Mouse (Mus musculus) stomach, embryonic 14.5 days (tissue): Measurements from ENCODE around the gene Slc24a2. TPM values are rescaled to one million over a fixed set of nuclear protein-coding genes. Genes with fewer than 3 reads are reported as not detected.

Experiments
- ATAC-seq: fragments of 200-750 bp; cut with Nextera tagmentation; 2 replicates; pipeline ENCODE4 v1.8.0; 2017; ENCODE audit warnings: low read depth, moderate TSS enrichment; ENCODE audit not compliant: insufficient number of reproducible peaks, insufficient read depth, low FRiP score
- H3K27ac ChIP-seq: fragments of 300-500 bp; sonication (generic); 2 replicates; pipeline ENCODE4 v1.5.1; 2014; ENCODE audit warnings: mild to moderate bottlenecking, low read length, moderate library complexity, mixed read lengths
- H3K27me3 ChIP-seq: fragments of 300-500 bp; sonication (generic); 2 replicates; pipeline ENCODE4 v1.6.1; 2014; ENCODE audit warnings: low read length, control low read depth, mixed read lengths; ENCODE audit not compliant: control insufficient read depth, insufficient read depth
- H3K36me3 ChIP-seq: fragments of 300-500 bp; sonication (generic); 2 replicates; pipeline ENCODE4 v1.6.1; 2014; ENCODE audit warnings: mild to moderate bottlenecking, control low read depth, low read length, moderate library complexity, mixed read lengths; ENCODE audit not compliant: control insufficient read depth, insufficient read depth
- H3K4me1 ChIP-seq: fragments of 300-500 bp; sonication (generic); 2 replicates; pipeline ENCODE4 v1.6.1; 2014; ENCODE audit warnings: low read length, control low read depth, mixed read lengths; ENCODE audit not compliant: control insufficient read depth, insufficient read depth
- H3K4me2 ChIP-seq: fragments of 300-500 bp; sonication (generic); replicated peaks from 2 replicates; pipeline ENCODE4 v1.6.1; 2014; ENCODE audit warnings: low read depth, low read length, control low read depth
- H3K4me3 ChIP-seq: fragments of 300-500 bp; sonication (generic); 2 replicates; pipeline ENCODE4 v1.5.1; 2014; ENCODE audit warnings: low read depth, low read length, control low read depth
- H3K9ac ChIP-seq: fragments of 300-500 bp; sonication (generic); replicated peaks from 2 replicates; pipeline ENCODE4 v1.6.1; 2014; ENCODE audit warnings: low read depth, mild to moderate bottlenecking, control low read depth, low read length, moderate library complexity, mixed read lengths
- H3K9me3 ChIP-seq: fragments of 300-500 bp; sonication (generic); 2 replicates; pipeline ENCODE4 v1.6.1; 2016; ENCODE audit warnings: low read depth, low read length, control low read depth; ENCODE audit not compliant: control insufficient read depth
- WGBS: fragments of 180-500 bp; shearing (Covaris S2); extraction: QIAGEN DNeasy Blood & Tissue Kit; methylation state at CpG from one replicate; pipeline ENCODE4 v1.1.7; 2014; 5-methylcytosine and 5-hydroxymethylcytosine counted together
- polyA plus RNA-seq: library from polyadenylated mRNA; unstranded; fragments of >200 nt; fragmentation: Nextera tagmentation; extraction: Ambion mirVana; gene quantifications from 2 replicates; pipeline ENCODE4 v1.2.1, GENCODE M21; 2014

Gene Slc24a2
- polyA plus RNA-seq, 1 experiment from 2014 or later = 0.14 TPM

DNA sequence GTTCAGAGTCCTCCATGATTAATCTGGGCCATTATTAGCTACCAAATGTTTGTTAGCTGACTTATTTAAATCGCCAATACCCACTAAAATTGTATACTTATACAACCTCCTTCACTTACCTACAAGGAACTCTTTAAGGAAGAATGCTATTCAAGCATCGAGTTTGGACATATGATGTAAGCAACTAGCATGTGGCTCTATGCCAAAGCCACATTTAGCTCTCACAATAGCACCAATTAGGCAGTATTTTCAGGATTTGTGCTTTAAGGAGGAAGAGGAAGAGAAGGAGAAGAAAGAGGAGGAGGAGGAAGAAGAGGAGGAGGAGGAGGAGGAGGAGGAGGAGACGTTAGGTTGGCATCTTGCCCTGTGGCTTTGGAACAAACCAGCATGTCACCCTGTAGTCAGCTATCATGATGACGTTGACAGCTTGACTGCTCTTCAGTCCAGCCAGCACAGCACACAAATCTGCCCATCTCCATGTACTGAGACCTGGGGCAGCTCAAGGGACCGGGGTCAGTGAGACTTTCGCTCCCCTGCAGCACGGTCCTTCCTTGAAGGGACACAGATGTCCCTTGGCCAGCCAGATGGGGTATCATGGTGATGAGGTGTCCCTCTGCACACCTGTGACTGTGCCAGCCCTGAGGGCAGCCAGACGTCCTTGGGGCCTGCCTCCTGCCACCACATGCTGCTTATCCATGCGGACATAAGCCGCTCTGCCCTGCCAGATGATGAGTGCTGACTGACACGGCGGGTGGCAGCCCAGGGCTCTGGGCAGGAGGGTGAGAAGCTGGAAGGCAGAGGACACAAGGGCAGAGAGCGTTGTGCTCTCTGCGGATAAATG is 203.7 kb downstream of the Slc24a2 start:
- H3K36me3 ChIP-seq = no peaks in the 10 kb centered on the region
- WGBS = 76% methylated on average over 14 of the region's 14 CpGs
- no peaks in the 10 kb centered on the region for H3K27me3 ChIP-seq
- H3K4me2 ChIP-seq = no peak overlapping the region
- 0 out of 2 replicates have a peak, but pooled peaks cover 4% of the 10 kb centered on the region for H3K4me1 ChIP-seq
- H3K9ac ChIP-seq = no peak overlapping the region
- ATAC-seq = no peak
- no peaks in the 10 kb centered on the region for H3K9me3 ChIP-seq
- no peak overlapping the region for H3K4me3 ChIP-seq
- no peak overlapping the region for H3K27ac ChIP-seq

- 52% methylated on average over 8 of the region's 8 CpGs for WGBS
- no peaks in the 10 kb centered on the region for H3K36me3 ChIP-seq
Observed at GRCm38 (mm10) chr4:87024556-87024955, 205.7 kb downstream of the Slc24a2 start.

GRCm38 (mm10) chr4:87021542-87021941 is 208.7 kb downstream of the Slc24a2 start:
- H3K9me3 ChIP-seq = no peaks in the 10 kb centered on the region
- no peak overlapping the region for H3K27ac ChIP-seq
- H3K4me2 ChIP-seq = no peak overlapping the region
- no peak overlapping the region for H3K4me3 ChIP-seq
- no peaks in the 10 kb centered on the region for H3K36me3 ChIP-seq
- 70% methylated on average over 3 of the region's 3 CpGs for WGBS
- ATAC-seq = no peak
- H3K4me1 ChIP-seq = 0 out of 2 replicates have a peak, but pooled peaks cover 4% of the 10 kb centered on the region
- no peaks in the 10 kb centered on the region for H3K27me3 ChIP-seq
- no peak overlapping the region for H3K9ac ChIP-seq

More at GRCm38 (mm10) chr4:87024556-87024955, 205.7 kb downstream of the Slc24a2 start:
- no peak overlapping the region for H3K27ac ChIP-seq
- no peak overlapping the region for H3K4me2 ChIP-seq
- no peak overlapping the region for H3K4me3 ChIP-seq
- no peak for ATAC-seq
- no peaks in the 10 kb centered on the region for H3K9me3 ChIP-seq
- H3K9ac ChIP-seq = no peak overlapping the region
- 0 out of 2 replicates have a peak, but pooled peaks cover 4% of the 10 kb centered on the region for H3K4me1 ChIP-seq
- no peaks in the 10 kb centered on the region for H3K27me3 ChIP-seq

DNA sequence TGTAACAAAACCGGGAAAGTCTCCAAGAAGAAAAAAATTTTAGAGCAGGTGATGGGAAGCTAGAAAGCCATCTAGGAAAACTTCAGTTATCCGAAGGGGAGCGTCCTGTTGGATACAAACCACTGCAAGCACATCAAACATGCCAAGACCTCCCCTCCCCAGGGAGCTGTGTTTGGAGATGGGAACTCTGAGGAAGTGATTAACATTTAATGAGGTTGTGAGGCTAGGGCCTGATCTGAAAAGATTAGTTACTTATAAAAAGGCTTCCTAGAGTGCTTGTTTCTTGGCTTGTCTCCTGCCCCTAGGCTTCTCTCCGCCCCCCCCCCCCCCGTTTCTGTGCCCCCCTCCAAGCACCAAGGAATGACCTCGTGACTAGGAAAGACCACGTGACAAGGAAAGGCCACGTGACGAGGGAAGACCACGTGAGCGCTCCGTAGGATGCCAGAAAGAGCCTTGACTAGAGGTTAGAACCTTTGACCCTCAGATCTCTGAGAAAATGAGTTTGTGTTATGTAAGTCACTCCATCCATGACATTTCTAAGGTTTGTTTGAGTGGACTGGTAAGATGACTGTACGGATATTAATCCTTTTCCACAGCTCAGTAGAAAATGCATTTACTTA is 210.7 kb downstream of the Slc24a2 start:
- H3K9ac ChIP-seq = no peak overlapping the region
- 0 out of 2 replicates have a peak, but pooled peaks cover 2% of the 10 kb centered on the region for H3K4me1 ChIP-seq
- H3K9me3 ChIP-seq = no peaks in the 10 kb centered on the region
- H3K4me3 ChIP-seq = no peak overlapping the region
- ATAC-seq = no peak
- H3K36me3 ChIP-seq = no peaks in the 10 kb centered on the region
- H3K27ac ChIP-seq = no peak overlapping the region
- no peak overlapping the region for H3K4me2 ChIP-seq
- H3K27me3 ChIP-seq = no peaks in the 10 kb centered on the region
- 61% methylated on average over 13 of the region's 13 CpGs for WGBS

- Histone ChIP-seq H3K4me2 (no peak overlapping the region), H3K4me3 (no peak overlapping the region), H3K27ac (no peak overlapping the region), H3K9me3 (no peaks in the 10 kb centered on the region), H3K27me3 (no peaks in the 10 kb centered on the region), H3K4me1 (no peaks in the 10 kb centered on the region), H3K36me3 (no peaks in the 10 kb centered on the region), H3K9ac (no peak overlapping the region)
- WGBS = 66% methylated on average over 9 of the region's 9 CpGs
- no peak for ATAC-seq
Observed at GRCm38 (mm10) chr4:87018073-87018997, 211.9 kb downstream of the Slc24a2 start.

- ATAC-seq = no peak
- H3K4me2 ChIP-seq = no peak overlapping the region
- no peaks in the 10 kb centered on the region for H3K9me3 ChIP-seq
- H3K27ac ChIP-seq = no peak overlapping the region
- no peaks in the 10 kb centered on the region for H3K4me1 ChIP-seq
- no peaks in the 10 kb centered on the region for H3K27me3 ChIP-seq
- H3K4me3 ChIP-seq = no peak overlapping the region
- H3K36me3 ChIP-seq = no peaks in the 10 kb centered on the region
- H3K9ac ChIP-seq = no peak overlapping the region
- 86% methylated on average over 3 of the region's 3 CpGs for WGBS
Observed at GRCm38 (mm10) chr4:87017464-87017863, 212.8 kb downstream of the Slc24a2 start.

- H3K27ac ChIP-seq = no peak overlapping the region
- H3K9ac ChIP-seq = no peak overlapping the region
- no peaks in the 10 kb centered on the region for H3K36me3 ChIP-seq
- no peak overlapping the region for H3K4me2 ChIP-seq
- 71% methylated on average over 4 of the region's 4 CpGs for WGBS
- H3K9me3 ChIP-seq = no peaks in the 10 kb centered on the region
- ATAC-seq = no peak
- no peaks in the 10 kb centered on the region for H3K27me3 ChIP-seq
- H3K4me3 ChIP-seq = no peak overlapping the region
- H3K4me1 ChIP-seq = no peaks in the 10 kb centered on the region
Observed at GRCm38 (mm10) chr4:87015746-87016145, 214.5 kb downstream of the Slc24a2 start.
